Mouse (Mus musculus) stomach, embryonic 15.5 days (tissue): Measurements from ENCODE around the gene Rcan2. TPM values are rescaled to one million over a fixed set of nuclear protein-coding genes. Genes with fewer than 3 reads are reported as not detected.

Experiments
- ATAC-seq: fragments of 200-750 bp; cut with Nextera tagmentation; 2 replicates; pipeline ENCODE4 v1.8.0; 2017; ENCODE audit warnings: low read depth, moderate number of reproducible peaks, moderate TSS enrichment; ENCODE audit not compliant: insufficient read depth, low FRiP score
- H3K27ac ChIP-seq: fragments of 300-500 bp; sonication (generic); 2 replicates; pipeline ENCODE4 v1.5.1; 2015; ENCODE audit warnings: mild to moderate bottlenecking, inconsistent platforms
- H3K27me3 ChIP-seq: fragments of 300-500 bp; sonication (generic); replicated peaks from 2 replicates; pipeline ENCODE4 v1.6.1; 2015; ENCODE audit warnings: inconsistent platforms
- H3K36me3 ChIP-seq: fragments of 300-500 bp; sonication (generic); 2 replicates; pipeline ENCODE4 v1.6.1; 2015; ENCODE audit warnings: inconsistent platforms
- H3K4me1 ChIP-seq: fragments of 300-500 bp; sonication (generic); 2 replicates; pipeline ENCODE4 v1.6.1; 2015; ENCODE audit warnings: inconsistent platforms
- H3K4me2 ChIP-seq: fragments of 300-500 bp; sonication (generic); 2 replicates; pipeline ENCODE4 v1.6.1; 2015; ENCODE audit warnings: mild to moderate bottlenecking, inconsistent platforms
- H3K4me3 ChIP-seq: fragments of 300-500 bp; sonication (generic); replicated peaks from 2 replicates; pipeline ENCODE4 v1.5.1; 2015; ENCODE audit warnings: inconsistent platforms
- H3K9ac ChIP-seq: fragments of 300-500 bp; sonication (generic); 2 replicates; pipeline ENCODE4 v1.6.1; 2015; ENCODE audit warnings: inconsistent platforms
- H3K9me3 ChIP-seq: fragments of 300-500 bp; sonication (generic); 2 replicates; pipeline ENCODE4 v1.6.1; 2016; ENCODE audit warnings: inconsistent platforms
- WGBS: fragments of 180-500 bp; shearing (Covaris S2); methylation state at CpG from one replicate; pipeline ENCODE4 v1.1.7; 2015; 5-methylcytosine and 5-hydroxymethylcytosine counted together
- polyA plus RNA-seq: library from polyadenylated mRNA; unstranded; fragments of >200 nt; fragmentation: Nextera tagmentation; extraction: Ambion mirVana; gene quantifications from 2 replicates; pipeline ENCODE4 v1.2.1, GENCODE M21; 2015

Gene Rcan2
- polyA plus RNA-seq, 1 experiment from 2014 or later: 12.5 TPM

- Histone ChIP-seq H3K36me3 (no peaks in the 10 kb centered on the region), H3K4me1 (no peaks in the 10 kb centered on the region), H3K27me3 (no peaks in the 10 kb centered on the region), H3K9ac (no peak overlapping the region), H3K27ac (no peak overlapping the region), H3K9me3 (no peaks in the 10 kb centered on the region), H3K4me3 (no peak overlapping the region), H3K4me2 (no peak overlapping the region)
- ATAC-seq: no peak
- 73% methylated on average over 5 of the region's 5 CpGs for WGBS
Measured at GRCm38 (mm10) chr17:44061289-44061890, 260.2 kb downstream of the Rcan2 start.

GRCm38 (mm10) chr17:44068876-44069275, 267.7 kb downstream of the Rcan2 start:
- Histone ChIP-seq H3K4me1 (no peaks in the 10 kb centered on the region), H3K27me3 (no peaks in the 10 kb centered on the region), H3K9me3 (no peaks in the 10 kb centered on the region), H3K4me2 (no peak overlapping the region), H3K4me3 (no peak overlapping the region), H3K27ac (no peak overlapping the region), H3K36me3 (no peaks in the 10 kb centered on the region), H3K9ac (no peak overlapping the region)
- WGBS: 62% methylated on average over 6 of the region's 6 CpGs
- ATAC-seq: no peak

DNA sequence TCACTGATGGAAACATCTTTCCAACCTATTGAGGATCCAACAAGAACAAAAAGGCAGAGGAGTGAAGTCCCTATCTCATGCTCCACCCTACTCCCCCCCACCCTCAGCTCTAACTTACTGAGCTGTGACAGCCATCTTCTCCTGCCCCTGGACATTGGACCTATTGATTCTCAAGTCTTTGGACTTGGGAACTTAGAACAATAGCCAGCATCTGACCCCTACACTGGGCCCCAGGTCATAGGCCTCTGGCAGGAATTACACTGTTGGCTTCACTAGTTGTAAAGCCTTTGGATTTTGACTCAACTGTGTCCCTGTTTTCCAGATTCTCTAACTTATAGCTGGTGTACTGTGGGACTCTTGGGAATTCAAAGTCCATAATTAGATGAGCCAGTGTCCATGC, 270.5 kb downstream of the Rcan2 start:
- H3K27ac ChIP-seq: no peak overlapping the region
- H3K4me3 ChIP-seq: no peak overlapping the region
- H3K9me3 ChIP-seq: no peaks in the 10 kb centered on the region
- no peak overlapping the region for H3K4me2 ChIP-seq
- no peak overlapping the region for H3K9ac ChIP-seq
- H3K27me3 ChIP-seq: no peaks in the 10 kb centered on the region
- no peak for ATAC-seq
- no peaks in the 10 kb centered on the region for H3K36me3 ChIP-seq
- H3K4me1 ChIP-seq: no peaks in the 10 kb centered on the region

DNA sequence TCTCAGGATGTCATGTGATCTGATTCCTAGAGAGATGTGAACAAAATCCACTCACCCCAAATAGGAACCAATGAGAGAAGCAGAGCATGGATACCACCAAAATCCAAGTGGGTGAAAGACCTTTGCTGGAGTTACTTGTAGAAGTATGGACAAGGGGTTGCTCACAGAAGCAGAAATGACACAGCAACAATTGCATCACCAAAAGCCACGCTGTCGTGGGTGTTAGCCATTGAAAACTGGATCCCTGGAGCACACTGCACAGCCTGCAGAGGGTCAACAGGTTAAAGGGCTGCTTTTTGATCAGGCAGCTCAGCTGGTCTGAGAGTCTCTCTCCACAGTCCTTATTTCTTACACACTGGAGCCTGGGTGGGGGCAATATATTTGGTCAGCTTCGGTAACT, 274.4 kb downstream of the Rcan2 start:
- no peaks in the 10 kb centered on the region for H3K4me1 ChIP-seq
- WGBS: 74% methylated on average over 3 of the region's 3 CpGs
- H3K4me2 ChIP-seq: no peak overlapping the region
- H3K9ac ChIP-seq: no peak overlapping the region
- H3K27ac ChIP-seq: no peak overlapping the region
- H3K36me3 ChIP-seq: no peaks in the 10 kb centered on the region
- no peaks in the 10 kb centered on the region for H3K9me3 ChIP-seq
- H3K27me3 ChIP-seq: no peaks in the 10 kb centered on the region
- ATAC-seq: no peak
- H3K4me3 ChIP-seq: no peak overlapping the region

- H3K27ac ChIP-seq: no peak overlapping the region
- H3K9me3 ChIP-seq: no peaks in the 10 kb centered on the region
- no peak overlapping the region for H3K9ac ChIP-seq
- no peak overlapping the region for H3K4me3 ChIP-seq
- no peaks in the 10 kb centered on the region for H3K4me1 ChIP-seq
- H3K36me3 ChIP-seq: 0 out of 2 replicates have a peak, but pooled peaks cover 3% of the 10 kb centered on the region
- 62% methylated on average over 6 of the region's 6 CpGs for WGBS
- no peak for ATAC-seq
- no peaks in the 10 kb centered on the region for H3K27me3 ChIP-seq
- no peak overlapping the region for H3K4me2 ChIP-seq
Measured at GRCm38 (mm10) chr17:44076051-44076680, 275.0 kb downstream of the Rcan2 start.

DNA sequence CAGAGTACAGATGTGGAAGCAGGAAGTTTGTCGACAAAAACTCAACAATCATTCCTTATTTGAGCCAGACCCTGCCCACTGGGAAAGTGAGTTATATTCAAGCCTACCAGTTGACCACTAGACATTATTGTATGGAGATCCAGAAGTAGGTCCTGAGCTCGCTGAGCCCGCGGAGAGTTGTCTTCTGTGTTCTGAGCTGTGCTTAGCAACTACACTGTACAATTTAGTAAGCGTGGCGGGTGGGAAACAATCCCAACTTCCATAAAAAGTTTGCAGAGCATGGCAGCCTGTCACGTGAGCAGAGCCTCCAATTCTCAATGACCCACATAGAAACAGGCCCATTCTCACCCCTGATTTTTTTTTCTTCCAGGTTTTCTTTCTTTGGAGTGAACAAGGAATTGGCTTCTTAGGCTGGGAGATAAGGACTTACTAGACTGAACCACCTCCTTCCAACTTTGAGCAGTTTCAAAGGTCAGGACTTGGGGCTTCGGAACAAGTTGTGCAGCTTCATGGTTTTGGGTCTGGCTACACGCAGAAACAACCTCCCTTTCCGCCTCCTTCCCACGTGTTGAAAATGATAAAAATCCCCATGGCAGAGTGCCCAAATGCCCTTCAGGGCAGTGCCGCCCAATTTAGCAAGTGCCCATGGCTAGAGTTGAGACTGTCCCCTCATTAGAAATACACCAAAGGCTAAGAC, 276.1 kb downstream of the Rcan2 start:
- Histone ChIP-seq H3K9me3 (no peaks in the 10 kb centered on the region), H3K9ac (no peak overlapping the region), H3K27ac (no peak overlapping the region), H3K4me2 (no peak overlapping the region), H3K4me3 (no peak overlapping the region), H3K4me1 (no peaks in the 10 kb centered on the region), H3K36me3 (0 out of 2 replicates have a peak, but pooled peaks cover 6% of the 10 kb centered on the region), H3K27me3 (no peaks in the 10 kb centered on the region)
- no peak for ATAC-seq
- 73% methylated on average over 12 of the region's 12 CpGs for WGBS

- Histone ChIP-seq H3K4me2 (no peak overlapping the region), H3K36me3 (0 out of 2 replicates have a peak, but pooled peaks cover 6% of the 10 kb centered on the region), H3K9me3 (no peaks in the 10 kb centered on the region), H3K9ac (no peak overlapping the region), H3K4me3 (no peak overlapping the region), H3K4me1 (no peaks in the 10 kb centered on the region), H3K27me3 (no peaks in the 10 kb centered on the region), H3K27ac (no peak overlapping the region)
- 63% methylated on average over 2 of the region's 2 CpGs for WGBS
- ATAC-seq: no peak
Measured at GRCm38 (mm10) chr17:44077843-44078160, 276.7 kb downstream of the Rcan2 start.

DNA sequence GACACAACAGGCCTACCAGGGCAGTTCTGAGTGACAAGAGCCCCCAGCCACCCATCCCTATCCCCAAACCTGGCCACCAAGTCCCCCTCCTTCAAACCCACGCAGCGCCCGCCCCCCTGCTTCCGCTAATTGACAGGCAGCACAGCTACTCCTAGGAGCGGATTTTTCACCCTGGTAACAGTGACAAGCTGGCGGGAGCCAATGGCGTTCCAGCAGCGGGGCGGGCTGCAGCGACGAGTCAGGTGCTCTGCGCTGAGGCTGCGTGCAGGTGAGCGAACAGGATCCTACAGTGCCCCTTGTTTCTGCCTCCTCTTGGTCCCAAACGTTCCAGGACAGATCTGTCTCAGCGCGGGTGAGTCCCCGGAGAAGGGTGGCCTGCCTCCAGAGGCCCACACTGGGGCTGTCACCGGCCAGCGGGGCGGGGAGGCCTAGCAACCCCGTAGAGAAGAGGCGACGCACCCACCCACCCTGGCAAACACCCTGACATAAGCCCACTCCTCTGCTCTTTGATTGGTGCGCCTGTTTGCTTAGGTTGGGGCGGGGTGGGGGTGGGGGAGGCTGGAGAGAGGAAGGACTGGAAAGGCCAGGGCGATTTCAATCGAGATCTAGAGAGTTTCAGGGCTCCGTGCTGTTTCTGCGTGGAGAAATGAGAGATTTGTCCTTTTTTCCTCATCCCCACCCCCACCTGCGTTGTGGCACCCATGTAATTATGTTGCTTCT, 277.6 kb downstream of the Rcan2 start, which contains the start of gene Enpp5:
Gene Enpp5 (plus strand): TSS at position 183 of the 720 bp plus-strand sequence.
- peak; percentile 96 for ATAC-seq
- Histone ChIP-seq H3K36me3 (0 out of 2 replicates have a peak, but pooled peaks cover 6% of the 10 kb centered on the region), H3K27me3 (no peaks in the 10 kb centered on the region), H3K4me2 (peak within 1 kb of the TSS; percentile 89), H3K4me1 (no peaks in the 10 kb centered on the region), H3K9me3 (no peaks in the 10 kb centered on the region), H3K4me3 (peak within 1 kb of the TSS; percentile 64), H3K27ac (peak within 1 kb of the TSS; percentile 89), H3K9ac (peak within 1 kb of the TSS; percentile 56)
- under 1% methylated on average over 31 of the region's 31 CpGs for WGBS

DNA sequence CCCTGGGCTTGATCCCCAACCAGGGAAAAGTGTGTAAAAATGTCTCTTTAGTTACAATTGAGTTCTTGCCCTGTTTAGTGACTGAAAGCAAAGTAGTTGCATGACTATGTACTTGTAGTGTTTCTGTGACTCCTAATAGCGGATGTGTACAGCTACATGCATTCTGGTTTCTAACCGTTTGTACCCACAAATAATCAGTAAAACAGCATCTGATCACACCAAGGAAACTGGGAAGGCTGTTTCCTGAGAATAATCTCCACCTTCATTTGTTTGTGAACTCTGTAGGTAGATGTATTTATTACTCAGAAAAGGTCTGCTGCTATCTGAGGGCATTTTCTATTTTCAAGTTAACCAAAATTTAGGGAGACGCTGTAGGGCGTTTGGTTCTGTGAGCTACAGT, 282.0 kb downstream of the Rcan2 start:
- WGBS: 86% methylated on average over 4 of the region's 4 CpGs
- no peak for ATAC-seq
- H3K4me1 ChIP-seq: no peaks in the 10 kb centered on the region

GRCm38 (mm10) chr17:44088226-44088625, 287.1 kb downstream of the Rcan2 start:
- Histone ChIP-seq H3K4me2 (no peak overlapping the region), H3K27ac (no peak overlapping the region), H3K4me1 (no peaks in the 10 kb centered on the region), H3K4me3 (no peak overlapping the region), H3K9ac (no peak overlapping the region), H3K27me3 (no peaks in the 10 kb centered on the region), H3K36me3 (no peaks in the 10 kb centered on the region), H3K9me3 (no peaks in the 10 kb centered on the region)
- no peak for ATAC-seq
- WGBS: 89% methylated on average over 3 of the region's 3 CpGs

More for the DNA sequence above, 282.0 kb downstream of the Rcan2 start:
- H3K9me3 ChIP-seq: no peaks in the 10 kb centered on the region
- H3K27me3 ChIP-seq: no peaks in the 10 kb centered on the region
- H3K9ac ChIP-seq: no peak overlapping the region
- no peak overlapping the region for H3K4me3 ChIP-seq
- 0 out of 2 replicates have a peak, but pooled peaks cover 6% of the 10 kb centered on the region for H3K36me3 ChIP-seq
- no peak overlapping the region for H3K27ac ChIP-seq
- H3K4me2 ChIP-seq: no peak overlapping the region
